Mouse (Mus musculus) myocyte (in vitro differentiated cells): ENCODE measurements around the gene Jmjd1c.

Experiments used
- CEBPB ChIP-seq: IDR thresholded peaks from 2 replicates; pipeline ENCODE4 v1.6.1; 2011; ENCODE audit warnings: mild to moderate bottlenecking, moderate library complexity; ENCODE audit not compliant: poor library complexity, insufficient read depth, severe bottlenecking
- E2F4 ChIP-seq: IDR thresholded peaks from one replicate; pipeline ENCODE4 v1.6.1; 2011; ENCODE audit warnings: mild to moderate bottlenecking, control low read depth, moderate library complexity; ENCODE audit not compliant: insufficient read depth
- MAX ChIP-seq: IDR thresholded peaks from one replicate; pipeline ENCODE4 v1.6.1; 2011; ENCODE audit warnings: low read depth, mild to moderate bottlenecking, control low read depth
- MYOD1 ChIP-seq, 3 experiments: IDR thresholded peaks; one replicate each; pipeline ENCODE4 v1.6.1; 2011; ENCODE audit warnings: control low read depth in 2 of 3, low read depth in 2 of 3, mild to moderate bottlenecking in 2 of 3, moderate library complexity in 1 of 3; ENCODE audit not compliant: insufficient read length in 2 of 3, control insufficient read depth in 1 of 3
- POLR2A ChIP-seq: IDR thresholded peaks from one replicate; pipeline ENCODE4 v1.6.1; 2011; ENCODE audit warnings: low read depth, mild to moderate bottlenecking, control low read depth, moderate library complexity; ENCODE audit not compliant: insufficient read length
- REST ChIP-seq: IDR thresholded peaks from one replicate; pipeline ENCODE4 v1.6.1; 2011; ENCODE audit warnings: mild to moderate bottlenecking, control low read depth, moderate library complexity; ENCODE audit not compliant: insufficient read depth, insufficient read length
- USF1 ChIP-seq: IDR thresholded peaks from one replicate; pipeline ENCODE4 v1.6.1; 2011; ENCODE audit warnings: low read depth, mild to moderate bottlenecking, control low read depth, moderate library complexity

GRCm38 (mm10) chr10:67113833-67114232, 17.9 kb downstream of the Jmjd1c start:
- TF ChIP-seq CEBPB (no peak), POLR2A (no peak), E2F4 (no peak), REST (no peak), MAX (no peak), MYOD1 (IDR thresholded peaks at IDR 0.05; ENCODE audit: control insufficient read depth in 1 of 3, insufficient read length in 2 of 3, low read depth in 2 of 3) (no peak), USF1 (no peak)
